Mouse (Mus musculus): ENCODE results near the gene Ssna1. TPM values are rescaled to one million over a fixed set of nuclear protein-coding genes. Genes with fewer than 3 reads are reported as not detected.
A peak's percentile ranks its signal among the peaks of the same experiment; 100 is the strongest.

Gene Ssna1
- polyA plus RNA-seq, 1 experiment from 2014 or later, result 207 TPM

GRCm38 (mm10) chr2:25234551-25235220, 37.6 kb downstream of the Ssna1 start:
- H3K4me1 ChIP-seq, result peaks cover 9% of the 10 kb centered on the region
- ATAC-seq (replicated peaks; ENCODE audit: low FRiP score), result no peak
- H3K27ac ChIP-seq, result peak overlapping the region; percentile 61
- 68% methylated on average over 5 of the region's 5 CpGs for WGBS
- H3K9ac ChIP-seq, result no peak overlapping the region
- no peak overlapping the region for H3K4me2 ChIP-seq
- no peak overlapping the region for H3K4me3 ChIP-seq (replicated peaks)
- H3K36me3 ChIP-seq, result no peaks in the 10 kb centered on the region
- no peaks in the 10 kb centered on the region for H3K27me3 ChIP-seq
- H3K9me3 ChIP-seq (replicated peaks), result no peaks in the 10 kb centered on the region

DNA sequence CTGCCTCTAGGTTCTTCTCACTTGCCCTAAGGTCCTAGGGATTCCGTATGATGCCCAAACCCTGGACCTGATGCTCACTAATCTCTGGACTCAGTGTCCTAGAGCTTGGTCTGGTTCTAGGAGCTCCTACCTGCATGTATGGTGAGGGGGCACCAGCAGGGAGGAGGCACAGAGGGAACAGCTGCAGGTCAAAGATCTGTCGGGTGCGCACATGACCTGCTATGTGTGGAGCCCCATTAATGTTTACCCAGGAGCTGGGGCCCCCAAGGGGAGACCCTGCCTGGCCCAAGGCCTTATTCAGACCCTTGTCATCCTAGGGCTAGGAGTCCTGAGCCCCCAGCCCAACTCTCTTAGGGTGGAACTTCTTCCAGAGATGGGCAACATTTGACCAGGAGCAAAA, 38.2 kb downstream of the Ssna1 start, which contains the start of gene Slc34a3:
Gene Slc34a3 (minus strand): TSS at position 315 of the 400 bp plus-strand sequence.
- no peak for ATAC-seq (replicated peaks; ENCODE audit: low FRiP score)
- H3K9me3 ChIP-seq (replicated peaks), result no peaks in the 10 kb centered on the region
- H3K36me3 ChIP-seq, result no peaks in the 10 kb centered on the region
- peak within 1 kb of the TSS; percentile 61 for H3K27ac ChIP-seq
- H3K27me3 ChIP-seq, result no peaks in the 10 kb centered on the region
- H3K4me1 ChIP-seq, result peaks cover 9% of the 10 kb centered on the region
- no peak within 1 kb of the TSS for H3K4me3 ChIP-seq (replicated peaks)
- H3K4me2 ChIP-seq, result no peak within 1 kb of the TSS
- no peak within 1 kb of the TSS for H3K9ac ChIP-seq
- WGBS, result 75% methylated on average over 3 of the region's 3 CpGs

GRCm38 (mm10) chr2:25233421-25233820, 38.8 kb downstream of the Ssna1 start:
- H3K4me1 ChIP-seq, result peaks cover 12% of the 10 kb centered on the region
- H3K4me2 ChIP-seq, result no peak overlapping the region
- H3K27ac ChIP-seq, result no peak overlapping the region
- ATAC-seq (replicated peaks; ENCODE audit: low FRiP score), result no peak
- H3K9me3 ChIP-seq (replicated peaks), result no peaks in the 10 kb centered on the region
- WGBS, result 76% methylated on average over 4 of the region's 4 CpGs
- no peaks in the 10 kb centered on the region for H3K27me3 ChIP-seq
- H3K4me3 ChIP-seq (replicated peaks), result no peak overlapping the region
- H3K9ac ChIP-seq, result no peak overlapping the region
- H3K36me3 ChIP-seq, result no peaks in the 10 kb centered on the region

- H3K4me2 ChIP-seq, result no peak overlapping the region
- WGBS, result 60% methylated on average over 12 of the region's 12 CpGs
These were observed 41.2 kb downstream of the Ssna1 start for GRCm38 (mm10) chr2:25231038-25231437.

GRCm38 (mm10) chr2:25230581-25230980, 41.7 kb downstream of the Ssna1 start:
- no peak overlapping the region for H3K9ac ChIP-seq
- H3K27me3 ChIP-seq, result no peaks in the 10 kb centered on the region
- H3K4me2 ChIP-seq, result no peak overlapping the region
- no peak overlapping the region for H3K4me3 ChIP-seq (replicated peaks)
- no peaks in the 10 kb centered on the region for H3K9me3 ChIP-seq (replicated peaks)
- H3K36me3 ChIP-seq, result no peaks in the 10 kb centered on the region
- 80% methylated on average over 7 of the region's 7 CpGs for WGBS
- no peak overlapping the region for H3K27ac ChIP-seq
- ATAC-seq (replicated peaks; ENCODE audit: low FRiP score), result no peak
- peaks cover 15% of the 10 kb centered on the region for H3K4me1 ChIP-seq

More at GRCm38 (mm10) chr2:25231038-25231437, 41.2 kb downstream of the Ssna1 start:
- no peak overlapping the region for H3K27ac ChIP-seq
- H3K36me3 ChIP-seq, result no peaks in the 10 kb centered on the region
- no peaks in the 10 kb centered on the region for H3K9me3 ChIP-seq (replicated peaks)
- no peak overlapping the region for H3K4me3 ChIP-seq (replicated peaks)
- ATAC-seq (replicated peaks; ENCODE audit: low FRiP score), result no peak
- H3K27me3 ChIP-seq, result no peaks in the 10 kb centered on the region
- no peak overlapping the region for H3K9ac ChIP-seq
- peaks cover 10% of the 10 kb centered on the region for H3K4me1 ChIP-seq

DNA sequence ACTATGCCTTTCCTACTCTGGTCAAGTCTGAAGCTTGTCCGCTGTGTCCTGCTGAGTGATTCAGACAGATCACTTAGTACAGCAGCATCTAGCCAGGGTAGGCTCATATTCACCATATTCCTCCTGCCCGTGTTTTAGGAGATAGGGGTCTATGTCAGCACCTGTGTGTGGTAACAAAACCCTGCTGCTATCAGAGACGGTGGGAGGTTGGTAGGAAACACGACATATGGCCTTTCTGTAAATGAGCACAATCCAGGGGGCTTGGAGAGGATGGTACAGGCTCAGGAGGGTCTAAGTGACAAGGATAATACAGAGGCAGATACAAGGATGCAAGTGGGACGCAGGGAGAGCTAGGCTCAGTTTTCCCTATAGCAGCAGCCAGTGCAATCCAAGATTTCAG, 42.7 kb downstream of the Ssna1 start:
- no peaks in the 10 kb centered on the region for H3K36me3 ChIP-seq
- H3K9ac ChIP-seq, result no peak overlapping the region
- no peak overlapping the region for H3K27ac ChIP-seq
- H3K4me2 ChIP-seq, result no peak overlapping the region
- peaks cover 18% of the 10 kb centered on the region for H3K4me1 ChIP-seq
- no peak overlapping the region for H3K4me3 ChIP-seq (replicated peaks)
- no peaks in the 10 kb centered on the region for H3K27me3 ChIP-seq
- 78% methylated on average over 5 of the region's 5 CpGs for WGBS
- ATAC-seq (replicated peaks; ENCODE audit: low FRiP score), result no peak
- no peaks in the 10 kb centered on the region for H3K9me3 ChIP-seq (replicated peaks)

- ATAC-seq (replicated peaks; ENCODE audit: low FRiP score), result no peak
- Histone ChIP-seq H3K36me3 (no peaks in the 10 kb centered on the region), H3K4me3 (replicated peaks) (0 out of 2 replicates have a peak overlapping the region, but pooled peaks have one; percentile 31), H3K27ac (no peak overlapping the region), H3K4me1 (peaks cover 16% of the 10 kb centered on the region), H3K4me2 (peak overlapping the region; percentile 55), H3K9me3 (replicated peaks) (no peaks in the 10 kb centered on the region), H3K9ac (no peak overlapping the region), H3K27me3 (no peaks in the 10 kb centered on the region)
- 69% methylated on average over 6 of the region's 6 CpGs for WGBS
These were observed 43.2 kb downstream of the Ssna1 start for GRCm38 (mm10) chr2:25228995-25229530.

GRCm38 (mm10) chr2:25228431-25228889, 43.8 kb downstream of the Ssna1 start:
- Histone ChIP-seq H3K4me1 (peaks cover 18% of the 10 kb centered on the region), H3K9ac (0 out of 2 replicates have a peak overlapping the region, but pooled peaks have one; percentile 21), H3K9me3 (replicated peaks) (no peaks in the 10 kb centered on the region), H3K27me3 (no peaks in the 10 kb centered on the region), H3K36me3 (no peaks in the 10 kb centered on the region), H3K4me2 (peak overlapping the region; percentile 55), H3K27ac (peak overlapping the region; percentile 85), H3K4me3 (replicated peaks) (peak overlapping the region; percentile 31)
- 2% methylated on average over 7 of the region's 7 CpGs for WGBS
- peak; percentile 24 for ATAC-seq (replicated peaks; ENCODE audit: low FRiP score)

DNA sequence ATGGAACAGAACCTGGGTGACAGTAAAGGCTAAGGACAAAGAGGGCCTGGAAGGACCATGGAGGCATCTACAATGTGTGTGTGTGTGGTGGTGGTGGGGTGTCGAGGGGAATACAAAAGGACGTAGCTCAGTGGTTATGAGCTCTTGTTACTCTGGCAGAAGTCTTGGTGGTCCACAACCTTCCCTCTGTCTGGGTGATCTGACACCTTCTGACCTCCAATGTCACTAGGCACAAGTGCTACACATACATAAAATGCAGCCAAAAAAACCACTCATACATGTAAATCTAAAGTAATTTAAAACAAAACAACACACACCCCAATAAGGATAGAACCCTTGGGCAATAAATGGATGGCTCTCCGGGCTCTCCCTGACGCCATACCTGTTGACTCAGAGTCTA, 44.8 kb downstream of the Ssna1 start:
- Histone ChIP-seq H3K4me2 (no peak overlapping the region), H3K9ac (no peak overlapping the region), H3K36me3 (no peaks in the 10 kb centered on the region), H3K9me3 (replicated peaks) (no peaks in the 10 kb centered on the region), H3K4me3 (replicated peaks) (no peak overlapping the region), H3K27me3 (no peaks in the 10 kb centered on the region), H3K4me1 (peaks cover 25% of the 10 kb centered on the region), H3K27ac (0 out of 2 replicates have a peak overlapping the region, but pooled peaks have one; percentile 85)
- no peak for ATAC-seq (replicated peaks; ENCODE audit: low FRiP score)
- WGBS, result 90% methylated on average over 4 of the region's 4 CpGs

GRCm38 (mm10) chr2:25226864-25227263, 45.4 kb downstream of the Ssna1 start:
- Histone ChIP-seq H3K9ac (no peak overlapping the region), H3K9me3 (replicated peaks) (no peaks in the 10 kb centered on the region), H3K27ac (no peak overlapping the region), H3K36me3 (peaks cover 5% of the 10 kb centered on the region), H3K4me2 (no peak overlapping the region), H3K27me3 (no peaks in the 10 kb centered on the region), H3K4me3 (replicated peaks) (no peak overlapping the region), H3K4me1 (peaks cover 25% of the 10 kb centered on the region)
- no peak for ATAC-seq (replicated peaks; ENCODE audit: low FRiP score)
- 85% methylated on average over 5 of the region's 5 CpGs for WGBS

DNA sequence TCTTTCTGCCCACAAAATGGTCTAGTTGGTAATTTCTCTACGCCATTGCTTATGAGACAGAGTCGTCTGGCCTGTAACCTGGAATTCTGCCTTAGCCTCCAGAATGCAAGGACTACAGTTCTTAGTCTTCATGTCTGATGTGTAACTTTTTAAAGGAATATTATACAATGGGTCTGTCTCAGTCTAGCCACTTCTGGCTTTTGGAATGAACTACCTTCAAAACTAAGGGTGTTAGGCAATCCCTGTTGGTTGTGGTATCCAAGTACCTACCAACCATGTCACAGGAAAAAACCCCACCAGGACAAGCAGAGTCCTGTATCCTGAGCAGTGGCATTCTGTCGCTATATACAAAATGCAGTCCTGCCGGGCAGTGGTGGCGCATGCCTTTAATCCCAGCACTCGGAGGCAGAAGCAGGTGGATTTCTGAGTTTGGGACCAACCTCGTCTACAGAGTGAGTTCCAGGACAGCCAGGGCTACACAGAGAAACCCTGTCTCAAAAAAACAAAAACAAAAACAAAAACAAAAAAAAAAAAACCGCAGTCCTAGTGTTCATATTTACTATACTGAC, 46.3 kb downstream of the Ssna1 start:
- 80% methylated on average over 8 of the region's 8 CpGs for WGBS
- Histone ChIP-seq H3K4me1 (peaks cover 25% of the 10 kb centered on the region), H3K4me2 (peak overlapping the region; percentile 60), H3K36me3 (peaks cover 13% of the 10 kb centered on the region), H3K4me3 (replicated peaks) (peak overlapping the region; percentile 72), H3K27ac (peak overlapping the region; percentile 99), H3K9ac (peak overlapping the region; percentile 55; the same call in 1 of the 2 replicates), H3K9me3 (replicated peaks) (no peaks in the 10 kb centered on the region), H3K27me3 (no peaks in the 10 kb centered on the region)
- no peak for ATAC-seq (replicated peaks; ENCODE audit: low FRiP score)

Measured in kidney, embryonic 15.5 days (tissue).